Mouse (Mus musculus) right cerebral cortex, postnatal 25 days (tissue): ENCODE measurements at regions not wholly inside any gene's neighbourhood (a gene's known extent, or its start where the extent isn't known, plus 50 kb on each side); places are given as distances from the start of the nearest gene placed in this dataset.

Experiments
- DNase-seq: peaks from one replicate; pipeline ENCODE4 v3.0.0; 2022

- DNase-seq: no peak
These were observed 225.4 kb upstream of the Galnt5 start for GRCm38 (mm10) chr2:57772315-57772714.

GRCm38 (mm10) chr2:57776154-57776553 lies 221.5 kb upstream of the Galnt5 start:
- no peak for DNase-seq

GRCm38 (mm10) chr2:57780836-57781235 lies 216.8 kb upstream of the Galnt5 start:
- no peak for DNase-seq

- DNase-seq: no peak
These were observed 204.0 kb upstream of the Galnt5 start for GRCm38 (mm10) chr2:57793519-57794296.

GRCm38 (mm10) chr2:57799279-57799678 lies 198.4 kb upstream of the Galnt5 start:
- DNase-seq: no peak

- no peak for DNase-seq
These were observed 189.8 kb upstream of the Galnt5 start for GRCm38 (mm10) chr2:57807911-57808310.

GRCm38 (mm10) chr2:57812996-57813395 lies 184.7 kb upstream of the Galnt5 start:
- no peak for DNase-seq

GRCm38 (mm10) chr2:57820343-57820742 lies 177.3 kb upstream of the Galnt5 start:
- no peak for DNase-seq

GRCm38 (mm10) chr2:57820923-57821322 lies 176.8 kb upstream of the Galnt5 start:
- no peak for DNase-seq

GRCm38 (mm10) chr2:57828284-57828683 lies 169.4 kb upstream of the Galnt5 start:
- no peak for DNase-seq

- peak; percentile 17 for DNase-seq
These were observed 164.9 kb upstream of the Galnt5 start for GRCm38 (mm10) chr2:57832565-57833355.

GRCm38 (mm10) chr2:57845135-57845534 lies 152.5 kb upstream of the Galnt5 start:
- no peak for DNase-seq

GRCm38 (mm10) chr2:57847707-57848106 lies 150.0 kb upstream of the Galnt5 start:
- no peak for DNase-seq

- DNase-seq: no peak
These were observed 148.2 kb upstream of the Galnt5 start for GRCm38 (mm10) chr2:57849338-57850057.

GRCm38 (mm10) chr2:57850058-57850400 lies 147.7 kb upstream of the Galnt5 start:
- no peak for DNase-seq

GRCm38 (mm10) chr2:57856524-57857107 lies 141.1 kb upstream of the Galnt5 start:
- peak; percentile 8 for DNase-seq

- DNase-seq: no peak
These were observed 132.4 kb upstream of the Galnt5 start for GRCm38 (mm10) chr2:57865289-57865688.

- no peak for DNase-seq
These were observed 129.6 kb upstream of the Galnt5 start for GRCm38 (mm10) chr2:57868046-57868445.

GRCm38 (mm10) chr2:57900168-57900567 lies 97.5 kb upstream of the Galnt5 start:
- DNase-seq: no peak

- peak; percentile 70 for DNase-seq
These were observed 97.0 kb upstream of the Galnt5 start for GRCm38 (mm10) chr2:57900580-57901247.

GRCm38 (mm10) chr2:57905184-57905583 lies 92.5 kb upstream of the Galnt5 start:
- DNase-seq: peak; percentile 58

- DNase-seq: peak; percentile 59
These were observed 90.7 kb upstream of the Galnt5 start for GRCm38 (mm10) chr2:57906939-57907338.

- peak; percentile 22 for DNase-seq
These were observed 88.0 kb upstream of the Galnt5 start for GRCm38 (mm10) chr2:57909706-57910105.
